Mouse (Mus musculus): ENCODE data around the gene Col2a1. TPM values are rescaled to one million over a fixed set of nuclear protein-coding genes. Genes with fewer than 3 reads are reported as not detected.

The Col2a1 gene
- total RNA-seq, 2 experiments from 2014 or later, result 0.36 to 0.52 TPM

DNA sequence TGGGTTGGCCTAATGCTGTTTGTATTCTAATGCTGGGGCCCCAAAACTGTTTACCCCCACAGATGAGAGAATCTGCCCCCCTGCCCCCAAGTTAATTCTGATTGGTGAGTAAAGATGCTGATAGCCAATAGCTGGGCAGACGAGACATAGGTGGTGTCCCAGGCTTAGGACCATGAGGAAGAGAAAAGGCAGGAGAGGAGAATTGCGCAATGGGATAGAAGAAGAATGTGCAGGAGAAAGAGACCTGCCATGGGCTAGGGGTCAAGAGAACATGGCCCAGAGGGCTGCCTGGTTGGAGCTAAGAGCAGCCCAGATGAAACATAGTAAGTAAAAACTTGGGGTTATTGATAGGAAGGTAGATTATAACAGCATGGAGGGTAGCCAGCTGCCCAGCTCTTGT, 64.4 kb downstream of the Col2a1 start:
- intact Hi-C loops (cut with DNase I), result no loop called here

GRCm38 (mm10) chr15:97938580-97938979, 65.9 kb downstream of the Col2a1 start:
- intact Hi-C loops (cut with DNase I), result no loop called here
- DNase-seq (ENCODE audit: low spot score), result no peak

More for the DNA sequence above, 64.4 kb downstream of the Col2a1 start:
- DNase-seq (ENCODE audit: low spot score), result no peak

DNA sequence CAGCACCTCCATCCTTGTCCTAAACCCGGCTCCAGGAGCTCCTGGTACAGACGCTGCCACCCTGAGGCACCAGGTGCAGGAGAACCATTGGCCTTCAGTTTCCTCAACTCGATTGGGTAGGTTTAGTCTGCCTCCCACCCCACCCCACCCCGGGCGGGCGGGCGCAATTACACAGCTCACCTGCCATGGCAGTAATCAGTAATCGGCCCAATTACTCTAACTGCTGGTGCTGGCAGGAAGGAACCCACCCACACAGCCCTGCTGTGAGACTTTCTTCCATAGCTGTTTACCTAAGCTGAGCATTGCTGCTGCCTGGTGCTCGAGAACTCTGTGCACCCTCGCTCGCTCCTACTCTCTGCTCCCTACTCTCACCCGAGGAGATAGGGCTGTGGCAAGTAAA, 72.1 kb downstream of the Col2a1 start:
- intact Hi-C loops (cut with DNase I), result no loop called here

GRCm38 (mm10) chr15:97929259-97929824, 75.2 kb downstream of the Col2a1 start:
- no peak for DNase-seq (ENCODE audit: low spot score)
- intact Hi-C loops (cut with DNase I), result no loop called here

More for the DNA sequence above, 72.1 kb downstream of the Col2a1 start:
- no peak for DNase-seq (ENCODE audit: low spot score)

- intact Hi-C loops (cut with DNase I), result no loop called here
- no peak for DNase-seq (ENCODE audit: low spot score)
Observed at GRCm38 (mm10) chr15:97927821-97928220, 76.7 kb downstream of the Col2a1 start.

DNA sequence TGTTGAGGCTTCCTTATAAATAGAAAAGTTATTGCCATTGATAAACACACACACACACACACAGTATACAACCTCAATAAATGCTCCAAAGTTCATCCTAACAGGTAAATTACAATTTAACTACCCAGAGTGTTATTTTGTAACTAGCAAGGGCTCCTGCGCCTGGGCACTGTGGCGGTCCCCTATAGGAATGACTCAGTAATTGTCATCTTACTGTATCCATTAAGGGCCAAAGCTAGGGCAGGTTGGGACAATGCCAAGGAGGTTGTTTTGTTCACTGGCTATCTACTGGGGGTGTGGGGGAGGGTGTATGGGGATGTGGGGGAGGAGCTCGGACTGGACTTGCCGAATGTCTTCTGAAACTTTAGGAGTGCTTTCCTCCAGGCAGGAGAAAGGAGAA, 77.5 kb downstream of the Col2a1 start:
- DNase-seq (ENCODE audit: low spot score), result no peak
- intact Hi-C loops (cut with DNase I), result no loop called here

Other genes starting within 250 kb of the Col2a1 start
- gene Rapgef3, start 236.7 kb downstream of the Col2a1 start, total RNA-seq (2021), result 10 to 100 TPM; 20.7 to 26.5 TPM
- gene Slc48a1, start 226.2 kb downstream of the Col2a1 start, total RNA-seq (2021), result 10 to 100 TPM; 76.5 to 83.0 TPM
- 10 to 100 TPM; 30.3 to 33.0 TPM for gene Hdac7, start 160.2 kb downstream of the Col2a1 start, total RNA-seq (2021)
- gene Vdr, start 94.1 kb downstream of the Col2a1 start, total RNA-seq (2021), result 1 to 10 TPM; 1.5 to 2.5 TPM
- gene Tmem106c, start 40.5 kb downstream of the Col2a1 start, total RNA-seq (2021), result 10 to 100 TPM; 10.9 to 15.3 TPM
- 100 to 1,000 TPM; 887 to 925 TPM for gene Pfkm, start 87.9 kb upstream of the Col2a1 start, total RNA-seq (2021)
- 10 to 100 TPM in 1 of 2 experiments, 1 to 10 TPM in 1; 9.9 to 10.2 TPM for gene Senp1, start 89.0 kb upstream of the Col2a1 start, total RNA-seq (2021)
- gene Asb8, start 160.9 kb upstream of the Col2a1 start, total RNA-seq (2021), result 100 to 1,000 TPM; 102 to 106 TPM
- under 1 TPM; 0.81 to 0.91 TPM for gene Ccdc184, start 162.5 kb upstream of the Col2a1 start, total RNA-seq (2021)
- gene Olfr288, start 190.8 kb upstream of the Col2a1 start, total RNA-seq (2021), result not detected
- gene Gm44579, start 216.3 kb upstream of the Col2a1 start, total RNA-seq (2021), result not detected
- gene Olfr287, start 216.4 kb upstream of the Col2a1 start, total RNA-seq (2021), result not detected
- gene Olfr286, start 229.8 kb upstream of the Col2a1 start, total RNA-seq (2021), result not detected

All from heart, postnatal 25 days (tissue).